Mouse (Mus musculus): Measurements from ENCODE around the gene C2. TPM values are rescaled to one million over a fixed set of nuclear protein-coding genes. Genes with fewer than 3 reads are reported as not detected.
"Not testable (repeated sequence)": the region's sequence is repeated elsewhere in the genome, so short reads cannot be mapped to it uniquely, and the experiment has no call there.

Gene C2
- total RNA-seq, 2 experiments from 2014 or later: 1.8 to 3.1 TPM

GRCm38 (mm10) chr17:34849722-34850516, 48.1 kb downstream of the C2 start, which contains the start of the genes Skiv2l and Nelfe:
TSS of gene Skiv2l (minus strand) at chr17:34850210.
TSS of gene Nelfe (plus strand) at chr17:34850391.
- peak; percentile 99 for DNase-seq
- intact Hi-C loops (cut with DNase I; ENCODE audit: low total_unique reads): loop anchor here (5.0 to 10.0 kb wide), 2 partner anchors 42 to 135 kb away; partner anchors contain the start of gene Lsm2

GRCm38 (mm10) chr17:34847615-34848014, 50.5 kb downstream of the C2 start:
- intact Hi-C loops (cut with DNase I; ENCODE audit: low total_unique reads): no loop called here
- DNase-seq: no peak

GRCm38 (mm10) chr17:34847192-34847591, 50.9 kb downstream of the C2 start:
- DNase-seq: no peak
- intact Hi-C loops (cut with DNase I; ENCODE audit: low total_unique reads): no loop called here

GRCm38 (mm10) chr17:34844884-34845283, 53.2 kb downstream of the C2 start:
- no peak for DNase-seq
- intact Hi-C loops (cut with DNase I; ENCODE audit: low total_unique reads): no loop called here

GRCm38 (mm10) chr17:34840736-34841307, 57.2 kb downstream of the C2 start:
- DNase-seq: no peak
- intact Hi-C loops (cut with DNase I; ENCODE audit: low total_unique reads): no loop called here

GRCm38 (mm10) chr17:34838785-34839184, 59.3 kb downstream of the C2 start:
- intact Hi-C loops (cut with DNase I; ENCODE audit: low total_unique reads): no loop called here
- no peak for DNase-seq

GRCm38 (mm10) chr17:34837464-34838324, 60.4 kb downstream of the C2 start:
- no peak for DNase-seq
- intact Hi-C loops (cut with DNase I; ENCODE audit: low total_unique reads): no loop called here

GRCm38 (mm10) chr17:34836856-34837221, 61.2 kb downstream of the C2 start, which contains the start of the genes Stk19 and Dxo:
TSS of gene Stk19 (minus strand) at chr17:34836945.
TSS of gene Dxo (plus strand) at chr17:34837019.
- DNase-seq: peak; percentile 95
- intact Hi-C loops (cut with DNase I; ENCODE audit: low total_unique reads): no loop called here

- DNase-seq: no peak
- intact Hi-C loops (cut with DNase I; ENCODE audit: low total_unique reads): no loop called here
Observed at GRCm38 (mm10) chr17:34836155-34836855, 61.8 kb downstream of the C2 start.

GRCm38 (mm10) chr17:34830776-34831175, 67.3 kb downstream of the C2 start:
- intact Hi-C loops (cut with DNase I; ENCODE audit: low total_unique reads); DNase-seq: not testable (repeated sequence)

- intact Hi-C loops (cut with DNase I; ENCODE audit: low total_unique reads): loop anchor here (5.0 kb wide), 1 partner anchor 163 kb away; no protein-coding TSS in a partner anchor
- no peak for DNase-seq
Observed at GRCm38 (mm10) chr17:34814818-34815370, 83.2 kb downstream of the C2 start.

- DNase-seq: peak; percentile 25
- intact Hi-C loops (cut with DNase I; ENCODE audit: low total_unique reads): loop anchor here (5.0 kb wide), 1 partner anchor 161 kb away; no protein-coding TSS in a partner anchor
Observed at GRCm38 (mm10) chr17:34813747-34814146, 84.3 kb downstream of the C2 start.

Small RNAs within 50 kb of the gene (microRNA-seq; reads per million reads assigned to microRNA genes)
- 0 reads per million in 2 experiments for gene Mir6970
- 0.50 to 0.96 reads per million in 2 experiments for gene Mir6971
- gene Mir6972: 0 reads per million in 2 experiments

Other genes with a start within 250 kb of the C2 start
- 10 to 100 TPM; 69.8 to 85.6 TPM for gene Tnxb, start 227.7 kb downstream of the C2 start, total RNA-seq (2021)
- gene C4b, start 154.4 kb downstream of the C2 start, total RNA-seq (2021): 1 to 10 TPM in 1 of 2 experiments, under 1 TPM in 1; 0.93 to 1.8 TPM
- gene Cyp21a1, start 93.7 kb downstream of the C2 start, total RNA-seq (2021): under 1 TPM in 1 of 2 experiments, not detected in 1; 0.21 TPM
- gene Stk19, start 61.3 kb downstream of the C2 start, total RNA-seq (2021): 1 to 10 TPM; 6.8 to 7.2 TPM
- gene Dxo, start 61.2 kb downstream of the C2 start, total RNA-seq (2021): 10 to 100 TPM in 1 of 2 experiments, 1 to 10 TPM in 1; 9.3 to 13.0 TPM
- gene Skiv2l, start 48.1 kb downstream of the C2 start, total RNA-seq (2021): 10 to 100 TPM; 17.4 to 17.8 TPM
- 10 to 100 TPM in 1 of 2 experiments, 1 to 10 TPM in 1; 9.7 to 13.4 TPM for gene Nelfe, start 47.9 kb downstream of the C2 start, total RNA-seq (2021)
- gene Cfb, start 35.7 kb downstream of the C2 start, total RNA-seq (2021): 1 to 10 TPM in 1 of 2 experiments, under 1 TPM in 1; 0.75 to 1.9 TPM
- gene Zbtb12, start 18.8 kb downstream of the C2 start, total RNA-seq (2021): 1 to 10 TPM; 3.4 to 5.1 TPM
- gene Gm20547, start 16.2 kb downstream of the C2 start, total RNA-seq (2021): not detected
- 10 to 100 TPM; 29.4 to 32.2 TPM for gene Ehmt2, start 204 bp upstream of the C2 start, total RNA-seq (2021)
- gene Slc44a4, start 16.2 kb upstream of the C2 start, total RNA-seq (2021): under 1 TPM in 1 of 2 experiments, not detected in 1; 0.09 TPM
- 1 to 10 TPM; 8.0 to 8.3 TPM for gene Neu1, start 33.0 kb upstream of the C2 start, total RNA-seq (2021)
- gene Hspa1b, start 61.0 kb upstream of the C2 start, total RNA-seq (2021): 1 to 10 TPM; 2.6 to 5.9 TPM
- not detected for gene Gm20481, start 71.6 kb upstream of the C2 start, total RNA-seq (2021)
- gene Hspa1a, start 73.9 kb upstream of the C2 start, total RNA-seq (2021): 1 to 10 TPM; 3.8 to 6.8 TPM
- gene Hspa1l, start 74.4 kb upstream of the C2 start, total RNA-seq (2021): 10 to 100 TPM; 11.6 to 14.8 TPM
- 10 to 100 TPM; 19.5 to 20.1 TPM for gene Lsm2, start 83.6 kb upstream of the C2 start, total RNA-seq (2021)
- 10 to 100 TPM; 26.8 to 29.2 TPM for gene Vars, start 102.7 kb upstream of the C2 start, total RNA-seq (2021)
- 1 to 10 TPM; 3.7 to 3.9 TPM for gene Vwa7, start 118.3 kb upstream of the C2 start, total RNA-seq (2021)
- gene Sapcd1, start 129.8 kb upstream of the C2 start, total RNA-seq (2021): 1 to 10 TPM in 1 of 2 experiments, under 1 TPM in 1; 0.38 to 1.5 TPM
- under 1 TPM; 0.84 to 0.94 TPM for gene Msh5, start 148.5 kb upstream of the C2 start, total RNA-seq (2021)
- 10 to 100 TPM; 28.3 to 32.5 TPM for gene Clic1, start 151.7 kb upstream of the C2 start, total RNA-seq (2021)
- 10 to 100 TPM; 23.4 to 32.2 TPM for gene Ddah2, start 160.8 kb upstream of the C2 start, total RNA-seq (2021)
- gene Ly6g6c, start 167.1 kb upstream of the C2 start, total RNA-seq (2021): not detected
- gene Mpig6b, start 167.9 kb upstream of the C2 start, total RNA-seq (2021): not detected
- not detected for gene Ly6g6e, start 178.6 kb upstream of the C2 start, total RNA-seq (2021)
- gene Ly6g6d, start 179.8 kb upstream of the C2 start, total RNA-seq (2021): under 1 TPM; 0.64 TPM
- gene Ly6g6f, start 187.3 kb upstream of the C2 start, total RNA-seq (2021): not detected
- gene Abhd16a, start 191.0 kb upstream of the C2 start, total RNA-seq (2021): 10 to 100 TPM; 52.8 to 58.5 TPM
- not detected for gene Ly6g5c, start 210.0 kb upstream of the C2 start, total RNA-seq (2021)
- under 1 TPM; 0.27 to 0.37 TPM for gene Ly6g5b, start 217.2 kb upstream of the C2 start, total RNA-seq (2021)
- gene Gpank1, start 223.2 kb upstream of the C2 start, total RNA-seq (2021): 1 to 10 TPM; 7.0 to 7.9 TPM
- gene Csnk2b, start 223.8 kb upstream of the C2 start, total RNA-seq (2021): 100 to 1,000 TPM; 156 to 166 TPM
- gene D17H6S53E, start 228.1 kb upstream of the C2 start, total RNA-seq (2021): 10 to 100 TPM; 14.4 to 16.1 TPM
- not detected for gene Apom, start 233.8 kb upstream of the C2 start, total RNA-seq (2021)
- gene Bag6, start 236.9 kb upstream of the C2 start, total RNA-seq (2021): 100 to 1,000 TPM; 193 to 200 TPM

Measured in gastrocnemius, postnatal 14 days (tissue).